Mouse (Mus musculus) lung, postnatal 0 days (tissue): Measurements from ENCODE around the gene Kmt2e. TPM values are rescaled to one million over a fixed set of nuclear protein-coding genes. Genes with fewer than 3 reads are reported as not detected.

Experiments
- ATAC-seq: fragments of 200-750 bp; cut with Nextera tagmentation; 2 replicates; pipeline ENCODE4 v1.8.0; 2017; ENCODE audit warnings: moderate library complexity
- DNase-seq: peaks from one replicate; pipeline ENCODE4 v3.0.0-alpha.2; 2016; ENCODE audit warnings: low spot score
- H3K27ac ChIP-seq: fragments of 300-500 bp; sonication (generic); 2 replicates; pipeline ENCODE4 v1.5.1; 2014; ENCODE audit warnings: antibody characterized with exemption, mild to moderate bottlenecking, low read length, mixed read lengths
- H3K27me3 ChIP-seq: fragments of 300-500 bp; sonication (generic); replicated peaks from 2 replicates; pipeline ENCODE4 v1.6.1; 2014; ENCODE audit warnings: low read length, mixed read lengths; ENCODE audit not compliant: insufficient read depth
- H3K36me3 ChIP-seq: fragments of 300-500 bp; sonication (generic); 2 replicates; pipeline ENCODE4 v1.6.1; 2014; ENCODE audit warnings: low read length, mixed read lengths; ENCODE audit not compliant: insufficient read depth
- H3K4me1 ChIP-seq: fragments of 300-500 bp; sonication (generic); 2 replicates; pipeline ENCODE4 v1.6.1; 2014; ENCODE audit warnings: antibody characterized with exemption, low read depth, low read length, mixed read lengths; ENCODE audit not compliant: insufficient read depth
- H3K4me2 ChIP-seq: fragments of 300-500 bp; sonication (generic); replicated peaks from 2 replicates; pipeline ENCODE4 v1.6.1; 2014; ENCODE audit warnings: low read depth, mild to moderate bottlenecking, low read length, moderate library complexity, mixed read lengths
- H3K4me3 ChIP-seq: fragments of 300-500 bp; sonication (generic); 2 replicates; pipeline ENCODE4 v1.5.1; 2014; ENCODE audit warnings: low read depth, low read length
- H3K9ac ChIP-seq: fragments of 300-500 bp; sonication (generic); replicated peaks from 2 replicates; pipeline ENCODE4 v1.6.1; 2014; ENCODE audit warnings: low read depth, mild to moderate bottlenecking
- H3K9me3 ChIP-seq: fragments of 300-500 bp; sonication (generic); 2 replicates; pipeline ENCODE4 v1.6.1; 2016; ENCODE audit warnings: low read length, mixed read lengths
- CTCF ChIP-seq: IDR thresholded peaks from 2 replicates; pipeline ENCODE4 v1.5.1; 2016; ENCODE audit warnings: antibody characterized with exemption, mild to moderate bottlenecking
- EP300 ChIP-seq: IDR thresholded peaks from 2 replicates; pipeline ENCODE4 v1.6.1; 2016; ENCODE audit warnings: antibody characterized with exemption, mild to moderate bottlenecking, control low read depth
- WGBS: fragments of 180-500 bp; shearing (Covaris S2); extraction: QIAGEN DNeasy Blood & Tissue Kit; methylation state at CpG from one replicate; pipeline ENCODE4 v1.1.7; 2014; 5-methylcytosine and 5-hydroxymethylcytosine counted together
- polyA plus RNA-seq: library from polyadenylated mRNA; unstranded; fragments of >200 nt; fragmentation: Nextera tagmentation; extraction: Ambion mirVana; gene quantifications from 2 replicates; pipeline ENCODE4 v1.2.1, GENCODE M21; 2015

The Kmt2e gene
- polyA plus RNA-seq, 1 experiment from 2014 or later: 97.3 TPM

GRCm38 (mm10) chr5:23519679-23520078 is 85.4 kb downstream of the Kmt2e start:
- 80% methylated on average over 3 of the region's 3 CpGs for WGBS
- no peak overlapping the region for H3K4me2 ChIP-seq
- peaks cover 5% of the 10 kb centered on the region; the same call in 1 of the 2 replicates for H3K36me3 ChIP-seq

GRCm38 (mm10) chr5:23521645-23522044 is 87.4 kb downstream of the Kmt2e start:
- Histone ChIP-seq H3K4me1 (no peaks in the 10 kb centered on the region), H3K4me2 (no peak overlapping the region), H3K36me3 (0 out of 2 replicates have a peak, but pooled peaks cover 8% of the 10 kb centered on the region), H3K4me3 (no peak overlapping the region), H3K9ac (no peak overlapping the region), H3K27ac (no peak overlapping the region), H3K27me3 (no peaks in the 10 kb centered on the region), H3K9me3 (no peaks in the 10 kb centered on the region)
- no peak for ATAC-seq
- TF ChIP-seq EP300 (no peak), CTCF (no peak)
- DNase-seq: no peak
- 83% methylated on average over 1 of the region's 1 CpGs for WGBS

More at GRCm38 (mm10) chr5:23519679-23520078, 85.4 kb downstream of the Kmt2e start:
- no peak for DNase-seq
- ATAC-seq: no peak
- Histone ChIP-seq H3K27ac (no peak overlapping the region), H3K9me3 (no peaks in the 10 kb centered on the region), H3K4me3 (no peak overlapping the region), H3K9ac (no peak overlapping the region), H3K27me3 (no peaks in the 10 kb centered on the region), H3K4me1 (no peaks in the 10 kb centered on the region)
- TF ChIP-seq CTCF (no peak), EP300 (no peak)

GRCm38 (mm10) chr5:23523936-23524335 is 89.7 kb downstream of the Kmt2e start:
- Histone ChIP-seq H3K27ac (no peak overlapping the region), H3K27me3 (no peaks in the 10 kb centered on the region), H3K9ac (no peak overlapping the region), H3K9me3 (no peaks in the 10 kb centered on the region), H3K36me3 (0 out of 2 replicates have a peak, but pooled peaks cover 8% of the 10 kb centered on the region), H3K4me2 (no peak overlapping the region), H3K4me1 (no peaks in the 10 kb centered on the region), H3K4me3 (no peak overlapping the region)
- DNase-seq (no peak), ATAC-seq (no peak)
- TF ChIP-seq CTCF (no peak), EP300 (no peak)
- 71% methylated on average over 3 of the region's 3 CpGs for WGBS

- DNase-seq: no peak
- Histone ChIP-seq H3K9me3 (no peaks in the 10 kb centered on the region), H3K36me3 (0 out of 2 replicates have a peak, but pooled peaks cover 8% of the 10 kb centered on the region), H3K4me3 (no peak overlapping the region), H3K27me3 (no peaks in the 10 kb centered on the region), H3K27ac (no peak overlapping the region), H3K9ac (no peak overlapping the region), H3K4me1 (no peaks in the 10 kb centered on the region), H3K4me2 (no peak overlapping the region)
- ATAC-seq: no peak
- 55% methylated on average over 3 of the region's 3 CpGs for WGBS
- TF ChIP-seq CTCF (no peak), EP300 (no peak)
Observed at GRCm38 (mm10) chr5:23524621-23525020, 90.4 kb downstream of the Kmt2e start.

GRCm38 (mm10) chr5:23531100-23531499 is 96.9 kb downstream of the Kmt2e start:
- Histone ChIP-seq H3K9me3 (no peaks in the 10 kb centered on the region), H3K4me2 (no peak overlapping the region), H3K9ac (no peak overlapping the region), H3K4me1 (no peaks in the 10 kb centered on the region), H3K36me3 (no peaks in the 10 kb centered on the region), H3K27me3 (no peaks in the 10 kb centered on the region), H3K4me3 (no peak overlapping the region), H3K27ac (no peak overlapping the region)
- TF ChIP-seq CTCF: no peak
- TF ChIP-seq EP300: no peak
- 87% methylated on average over 6 of the region's 6 CpGs for WGBS
- no peak for ATAC-seq
- no peak for DNase-seq

GRCm38 (mm10) chr5:23531541-23532096 is 97.4 kb downstream of the Kmt2e start:
- ATAC-seq: no peak
- no peak overlapping the region for H3K4me2 ChIP-seq
- no peak overlapping the region for H3K4me3 ChIP-seq
- H3K9me3 ChIP-seq: no peaks in the 10 kb centered on the region
- H3K4me1 ChIP-seq: no peaks in the 10 kb centered on the region
- no peaks in the 10 kb centered on the region for H3K27me3 ChIP-seq
- no peaks in the 10 kb centered on the region for H3K36me3 ChIP-seq
- 88% methylated on average over 7 of the region's 7 CpGs for WGBS
- TF ChIP-seq EP300 (no peak), CTCF (no peak)
- no peak overlapping the region for H3K9ac ChIP-seq
- no peak overlapping the region for H3K27ac ChIP-seq
- no peak for DNase-seq
